Mouse (Mus musculus): ENCODE measurements around the gene Dnaic2. TPM values are rescaled to one million over a fixed set of nuclear protein-coding genes. Genes with fewer than 3 reads are reported as not detected.

Dnaic2 gene
- polyA plus RNA-seq, 1 experiment = 1.00 TPM

DNA sequence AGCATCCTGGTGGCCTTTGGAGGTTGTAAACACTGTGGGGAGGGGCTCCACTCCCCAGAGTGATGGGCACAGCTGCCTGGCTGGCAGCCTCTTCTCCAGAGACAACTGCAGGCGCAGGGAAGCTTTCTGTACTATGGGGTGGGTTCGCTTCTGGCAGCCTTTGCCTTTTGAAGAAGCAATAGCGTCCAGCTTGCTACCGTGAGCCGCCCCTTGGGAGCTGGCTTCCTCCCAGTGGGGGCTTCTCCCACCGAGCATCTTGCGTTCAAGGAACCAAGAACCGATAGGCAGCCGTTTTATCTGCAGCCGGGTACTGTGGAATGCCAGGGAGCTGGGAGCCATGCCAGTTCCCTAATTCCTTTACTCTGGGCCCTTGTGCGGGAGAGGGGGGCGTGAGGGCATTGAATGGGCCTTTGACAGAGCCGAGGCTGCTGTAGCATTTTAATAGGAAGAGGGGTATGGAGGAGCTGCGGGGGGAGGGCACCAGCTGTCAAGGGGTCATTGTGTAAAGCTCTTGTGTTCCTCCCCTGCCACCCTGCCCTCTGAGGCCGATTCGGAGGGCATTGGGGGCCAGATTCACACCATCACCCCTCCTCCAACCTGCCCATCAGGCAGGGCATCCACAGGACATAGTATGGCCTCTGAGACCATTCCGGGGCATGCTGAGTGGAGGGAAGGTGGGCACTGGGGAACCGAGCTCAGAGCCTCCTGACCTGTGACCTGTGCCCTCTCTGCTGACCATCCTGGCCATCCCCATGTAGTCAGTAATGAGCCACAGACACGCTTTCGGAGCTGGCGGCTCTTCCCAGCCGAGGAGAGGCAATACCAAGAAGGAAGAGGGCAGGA lies 22.9 kb upstream of the Dnaic2 start:
- Histone ChIP-seq H3K27me3 (ENCODE audit: control insufficient read depth, insufficient read depth, insufficient read length) (no peaks in the 10 kb centered on the region), H3K79me2 (ENCODE audit: control insufficient read depth, insufficient read depth) (no peaks in the 10 kb centered on the region), H3ac (ENCODE audit: control insufficient read depth, insufficient read length) (no peak overlapping the region), H3K4me2 (ENCODE audit: low read depth) (peak overlapping the region; percentile 42), H3K36me3 (ENCODE audit: control insufficient read depth, insufficient read depth) (peaks cover 27% of the 10 kb centered on the region), H3K4me3 (no peak overlapping the region)
- no peak for TF ChIP-seq USF1 (IDR thresholded peaks at IDR 0.05; ENCODE audit: low read depth)
- TF ChIP-seq CEBPB (IDR thresholded peaks at IDR 0.05; ENCODE audit: insufficient read depth, poor library complexity, severe bottlenecking) = no peak
- TF ChIP-seq TCF12 (IDR thresholded peaks at IDR 0.05; ENCODE audit: insufficient read depth, poor library complexity, severe bottlenecking) = peak; percentile 81
- peak; percentile 94 to 99 (median 98) for TF ChIP-seq MYOD1 (IDR thresholded peaks at IDR 0.05; ENCODE audit: control insufficient read depth in 1 of 3, insufficient read length in 2 of 3, low read depth in 2 of 3)
- peak; percentile 40 to 92 (median 70) for TF ChIP-seq MYOG (IDR thresholded peaks at IDR 0.05; ENCODE audit: control insufficient read depth in 1 of 3, insufficient read depth in 1 of 3, insufficient read length in 2 of 3, low read depth in 2 of 3)
- TF ChIP-seq E2F4 (IDR thresholded peaks at IDR 0.05; ENCODE audit: insufficient read depth) = no peak
- TF ChIP-seq POLR2A (IDR thresholded peaks at IDR 0.05; ENCODE audit: insufficient read length, low read depth) = no peak
- no peak for TF ChIP-seq SRF (IDR thresholded peaks at IDR 0.05; ENCODE audit: control insufficient read depth, insufficient read length, low read depth)
- no peak for TF ChIP-seq REST (IDR thresholded peaks at IDR 0.05; ENCODE audit: insufficient read depth, insufficient read length)
- no peak for TF ChIP-seq MAX (IDR thresholded peaks at IDR 0.05; ENCODE audit: low read depth)
- TF ChIP-seq TCF3 (IDR thresholded peaks at IDR 0.05; ENCODE audit: insufficient read length, low read depth) = peak; percentile 63

DNA sequence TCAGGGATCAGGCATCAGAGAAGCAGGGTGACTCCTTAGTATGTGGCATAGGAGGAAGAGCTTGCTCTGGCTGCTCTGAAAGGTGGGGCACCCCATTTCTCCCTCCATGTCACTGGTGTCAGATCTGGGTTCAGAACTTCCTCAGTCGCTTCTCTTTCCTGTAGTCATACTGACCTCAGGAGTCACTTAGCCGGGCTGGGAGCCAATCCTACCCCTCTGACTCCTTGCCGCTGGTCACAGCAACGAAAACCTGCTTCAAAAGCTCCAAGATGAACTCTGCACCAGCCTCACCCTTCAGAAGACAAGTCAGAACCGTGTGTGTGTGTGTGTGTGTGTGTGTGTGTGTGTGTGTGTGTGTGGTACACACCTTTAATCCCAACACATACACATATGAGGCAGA lies 20.9 kb upstream of the Dnaic2 start:
- H3K79me2 ChIP-seq (ENCODE audit: control insufficient read depth, insufficient read depth) = no peaks in the 10 kb centered on the region
- H3K27me3 ChIP-seq (ENCODE audit: control insufficient read depth, insufficient read depth, insufficient read length) = no peaks in the 10 kb centered on the region
- H3K4me2 ChIP-seq (ENCODE audit: low read depth) = no peak overlapping the region
- TF ChIP-seq MYOG (IDR thresholded peaks at IDR 0.05; ENCODE audit: control insufficient read depth in 1 of 3, insufficient read depth in 1 of 3, insufficient read length in 2 of 3, low read depth in 2 of 3) (no peak), CEBPB (IDR thresholded peaks at IDR 0.05; ENCODE audit: insufficient read depth, poor library complexity, severe bottlenecking) (no peak)
- H3K36me3 ChIP-seq (ENCODE audit: control insufficient read depth, insufficient read depth) = peaks cover 33% of the 10 kb centered on the region
- no peak overlapping the region for H3K4me3 ChIP-seq
- H3ac ChIP-seq (ENCODE audit: control insufficient read depth, insufficient read length) = no peak overlapping the region

DNA sequence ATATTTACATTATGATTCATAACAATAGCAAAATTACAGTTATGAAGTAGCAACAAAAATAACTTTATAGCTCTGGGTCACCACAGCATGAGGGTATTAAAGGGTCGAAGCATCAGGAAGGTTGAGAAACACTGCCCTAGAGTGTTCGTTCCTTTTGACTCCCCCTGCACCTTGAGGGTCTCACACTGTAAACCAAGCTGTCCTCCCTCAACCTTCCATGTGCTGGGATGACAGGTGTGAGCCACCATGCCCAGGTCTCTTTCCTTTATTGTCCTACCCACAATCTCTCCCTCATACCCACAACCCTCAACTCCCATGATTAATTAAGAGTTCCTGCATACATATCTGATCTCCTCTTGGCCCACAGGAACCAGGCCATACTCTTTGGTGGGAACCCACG lies 15.8 kb upstream of the Dnaic2 start:
- H3K27me3 ChIP-seq (ENCODE audit: control insufficient read depth, insufficient read depth, insufficient read length) = no peaks in the 10 kb centered on the region
- H3K4me2 ChIP-seq (ENCODE audit: low read depth) = no peak overlapping the region
- no peaks in the 10 kb centered on the region for H3K79me2 ChIP-seq (ENCODE audit: control insufficient read depth, insufficient read depth)
- no peak overlapping the region for H3K4me3 ChIP-seq
- no peak for TF ChIP-seq E2F4 (IDR thresholded peaks at IDR 0.05; ENCODE audit: insufficient read depth)
- peak in 1 of 3 experiments; percentile 72 for TF ChIP-seq MYOG (IDR thresholded peaks at IDR 0.05; ENCODE audit: control insufficient read depth in 1 of 3, insufficient read depth in 1 of 3, insufficient read length in 2 of 3, low read depth in 2 of 3)
- peak; percentile 45 for TF ChIP-seq TCF12 (IDR thresholded peaks at IDR 0.05; ENCODE audit: insufficient read depth, poor library complexity, severe bottlenecking)
- TF ChIP-seq MYOD1 (IDR thresholded peaks at IDR 0.05; ENCODE audit: control insufficient read depth in 1 of 3, insufficient read length in 2 of 3, low read depth in 2 of 3) = peak in 2 of 3 experiments; percentile 51 to 77
- no peak overlapping the region for H3ac ChIP-seq (ENCODE audit: control insufficient read depth, insufficient read length)
- peaks cover 41% of the 10 kb centered on the region for H3K36me3 ChIP-seq (ENCODE audit: control insufficient read depth, insufficient read depth)

DNA sequence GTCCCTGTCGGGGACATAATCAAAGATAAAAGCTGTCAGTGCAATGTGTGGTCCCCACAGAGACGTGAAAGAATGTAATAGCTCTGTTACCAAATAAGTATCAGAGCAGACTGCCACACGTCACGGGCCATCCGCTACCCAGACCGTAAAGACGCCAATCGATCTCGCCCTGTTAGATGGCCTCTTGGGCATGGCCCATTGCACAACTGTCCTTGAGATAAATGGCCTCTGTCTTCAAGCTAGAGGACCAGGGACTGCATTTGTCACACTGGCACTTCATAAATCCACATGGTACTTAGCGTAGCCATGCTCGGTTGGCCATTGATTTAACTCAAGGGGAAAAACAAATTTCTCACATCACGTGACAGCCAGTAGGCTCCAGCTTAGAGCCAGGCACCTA lies 15.3 kb upstream of the Dnaic2 start:
- peaks cover 45% of the 10 kb centered on the region for H3K36me3 ChIP-seq (ENCODE audit: control insufficient read depth, insufficient read depth)
- no peaks in the 10 kb centered on the region for H3K27me3 ChIP-seq (ENCODE audit: control insufficient read depth, insufficient read depth, insufficient read length)
- H3K4me2 ChIP-seq (ENCODE audit: low read depth) = no peak overlapping the region
- no peaks in the 10 kb centered on the region for H3K79me2 ChIP-seq (ENCODE audit: control insufficient read depth, insufficient read depth)
- no peak overlapping the region for H3K4me3 ChIP-seq
- H3ac ChIP-seq (ENCODE audit: control insufficient read depth, insufficient read length) = no peak overlapping the region
- TF ChIP-seq MYOD1 (IDR thresholded peaks at IDR 0.05; ENCODE audit: control insufficient read depth in 1 of 3, insufficient read length in 2 of 3, low read depth in 2 of 3) (no peak), MYOG (IDR thresholded peaks at IDR 0.05; ENCODE audit: control insufficient read depth in 1 of 3, insufficient read depth in 1 of 3, insufficient read length in 2 of 3, low read depth in 2 of 3) (no peak), REST (IDR thresholded peaks at IDR 0.05; ENCODE audit: insufficient read depth, insufficient read length) (no peak)

DNA sequence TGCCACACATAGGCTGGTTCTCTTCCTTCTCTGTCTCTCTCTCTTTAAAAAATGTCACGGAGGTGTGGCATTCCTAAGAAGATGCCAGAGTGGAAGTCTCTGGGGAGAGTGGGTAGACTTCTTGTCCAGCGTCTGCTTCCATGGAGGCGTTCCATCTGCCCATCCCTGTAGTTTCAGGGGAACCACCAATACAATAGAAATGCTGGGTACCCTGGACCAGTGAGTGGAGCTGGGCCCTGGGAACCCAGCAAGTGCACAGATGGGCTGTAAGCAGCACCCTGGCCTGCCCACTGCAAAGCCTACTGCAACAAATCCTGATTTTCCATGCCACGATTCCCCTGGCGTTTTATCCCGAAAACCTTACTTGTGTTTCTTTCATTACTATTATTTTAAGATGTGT lies 12.7 kb upstream of the Dnaic2 start:
- Histone ChIP-seq H3K27me3 (ENCODE audit: control insufficient read depth, insufficient read depth, insufficient read length) (no peaks in the 10 kb centered on the region), H3K4me3 (no peak overlapping the region), H3K36me3 (ENCODE audit: control insufficient read depth, insufficient read depth) (peaks cover 30% of the 10 kb centered on the region), H3K79me2 (ENCODE audit: control insufficient read depth, insufficient read depth) (no peaks in the 10 kb centered on the region), H3ac (ENCODE audit: control insufficient read depth, insufficient read length) (no peak overlapping the region), H3K4me2 (ENCODE audit: low read depth) (no peak overlapping the region)
- TF ChIP-seq USF1 (IDR thresholded peaks at IDR 0.05; ENCODE audit: low read depth) = no peak
- TF ChIP-seq MYOD1 (IDR thresholded peaks at IDR 0.05; ENCODE audit: control insufficient read depth in 1 of 3, insufficient read length in 2 of 3, low read depth in 2 of 3) = no peak
- no peak for TF ChIP-seq MAX (IDR thresholded peaks at IDR 0.05; ENCODE audit: low read depth)
- no peak for TF ChIP-seq SRF (IDR thresholded peaks at IDR 0.05; ENCODE audit: control insufficient read depth, insufficient read length, low read depth)
- no peak for TF ChIP-seq MYOG (IDR thresholded peaks at IDR 0.05; ENCODE audit: control insufficient read depth in 1 of 3, insufficient read depth in 1 of 3, insufficient read length in 2 of 3, low read depth in 2 of 3)

All from myocyte (in vitro differentiated cells).